Mouse (Mus musculus) neural tube, embryonic 13.5 days (tissue): ENCODE data around the gene Dlx4. TPM values are rescaled to one million over a fixed set of nuclear protein-coding genes. Genes with fewer than 3 reads are reported as not detected.
A peak's percentile ranks its signal among the peaks of the same experiment; 100 is the strongest.

ENCODE experiments used
- ATAC-seq: fragments of 200-750 bp; cut with Nextera tagmentation; 2 replicates; pipeline ENCODE4 v1.8.0; 2017; ENCODE audit warnings: low read depth, mild to moderate bottlenecking, moderate TSS enrichment, moderate library complexity
- H3K27ac ChIP-seq: fragments of 300-500 bp; sonication (generic); replicated peaks from 2 replicates; pipeline ENCODE4 v1.5.1; 2015; ENCODE audit warnings: moderate library complexity, mild to moderate bottlenecking, inconsistent platforms
- H3K27me3 ChIP-seq: fragments of 300-500 bp; sonication (generic); 2 replicates; pipeline ENCODE4 v1.6.1; 2015; ENCODE audit warnings: mild to moderate bottlenecking, inconsistent platforms
- H3K36me3 ChIP-seq: fragments of 300-500 bp; sonication (generic); 2 replicates; pipeline ENCODE4 v1.6.1; 2015; ENCODE audit warnings: mild to moderate bottlenecking, inconsistent platforms
- H3K4me1 ChIP-seq: fragments of 300-500 bp; sonication (generic); replicated peaks from 2 replicates; pipeline ENCODE4 v1.6.1; 2015; ENCODE audit warnings: inconsistent platforms
- H3K4me2 ChIP-seq: fragments of 300-500 bp; sonication (generic); 2 replicates; pipeline ENCODE4 v1.6.1; 2015; ENCODE audit warnings: inconsistent platforms, mild to moderate bottlenecking, moderate library complexity
- H3K4me3 ChIP-seq: fragments of 300-500 bp; sonication (generic); 2 replicates; pipeline ENCODE4 v1.5.1; 2015; ENCODE audit warnings: mild to moderate bottlenecking, inconsistent platforms
- H3K9ac ChIP-seq: fragments of 300-500 bp; sonication (generic); 2 replicates; pipeline ENCODE4 v1.6.1; 2015; ENCODE audit warnings: moderate library complexity, mild to moderate bottlenecking, inconsistent platforms
- H3K9me3 ChIP-seq: fragments of 300-500 bp; sonication (generic); 2 replicates; pipeline ENCODE4 v1.6.1; 2016; ENCODE audit warnings: inconsistent platforms
- WGBS: fragments of 180-500 bp; shearing (Covaris S2); methylation state at CpG from one replicate; pipeline ENCODE4 v1.1.7; 2015; 5-methylcytosine and 5-hydroxymethylcytosine counted together
- polyA plus RNA-seq: library from polyadenylated mRNA; unstranded; fragments of >200 nt; fragmentation: Nextera tagmentation; extraction: Ambion mirVana; gene quantifications from 2 replicates; pipeline ENCODE4 v1.2.1, GENCODE M21; 2015

The Dlx4 gene
- polyA plus RNA-seq, 1 experiment from 2014 or later, result not detected

DNA sequence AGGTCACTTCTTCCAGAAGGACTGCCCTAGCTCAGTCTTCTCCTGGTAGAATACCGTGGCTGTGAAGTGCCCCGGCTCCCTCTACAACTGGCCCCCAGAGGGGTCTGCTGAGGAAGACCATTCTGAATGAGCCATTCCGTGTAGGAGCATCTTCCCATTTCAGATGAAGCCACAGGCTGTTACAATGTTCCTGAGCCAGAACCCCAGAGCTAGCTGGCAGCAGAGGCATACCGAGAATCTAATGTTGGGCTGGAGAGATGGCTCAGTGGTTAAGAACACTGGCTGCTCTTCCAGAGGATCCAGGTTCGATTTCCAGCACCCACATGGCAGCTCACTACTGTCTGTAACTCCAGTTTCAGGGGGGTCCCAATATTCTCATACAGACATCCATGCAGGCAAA lies 6.2 kb downstream of the Dlx4 start:
- Histone ChIP-seq H3K4me1 (peaks cover 33% of the 10 kb centered on the region), H3K4me2 (no peak overlapping the region), H3K9ac (no peak overlapping the region), H3K27me3 (peaks cover 92% of the 10 kb centered on the region), H3K9me3 (no peaks in the 10 kb centered on the region), H3K36me3 (no peaks in the 10 kb centered on the region), H3K27ac (no peak overlapping the region), H3K4me3 (no peak overlapping the region)
- WGBS, result 48% methylated on average over 5 of the region's 5 CpGs
- ATAC-seq, result no peak

- no peak overlapping the region for H3K27ac ChIP-seq
- no peak overlapping the region for H3K9ac ChIP-seq
- H3K4me3 ChIP-seq, result no peak overlapping the region
- H3K4me2 ChIP-seq, result no peak overlapping the region
- no peak for ATAC-seq
- peaks cover 67% of the 10 kb centered on the region for H3K27me3 ChIP-seq
- no peaks in the 10 kb centered on the region for H3K36me3 ChIP-seq
- 9% methylated on average over 6 of the region's 6 CpGs for WGBS
- H3K9me3 ChIP-seq, result no peaks in the 10 kb centered on the region
- peaks cover 22% of the 10 kb centered on the region for H3K4me1 ChIP-seq
Measured at GRCm38 (mm10) chr11:95137281-95137680, 8.8 kb downstream of the Dlx4 start.

GRCm38 (mm10) chr11:95133321-95133720 lies 12.7 kb downstream of the Dlx4 start:
- Histone ChIP-seq H3K27me3 (peaks cover 53% of the 10 kb centered on the region), H3K27ac (no peak overlapping the region), H3K9me3 (no peaks in the 10 kb centered on the region), H3K4me2 (no peak overlapping the region), H3K4me3 (no peak overlapping the region), H3K36me3 (no peaks in the 10 kb centered on the region), H3K9ac (no peak overlapping the region), H3K4me1 (peaks cover 7% of the 10 kb centered on the region)
- ATAC-seq, result no peak
- WGBS, result 68% methylated on average over 6 of the region's 6 CpGs

- Histone ChIP-seq H3K36me3 (no peaks in the 10 kb centered on the region), H3K9me3 (no peaks in the 10 kb centered on the region), H3K27ac (no peak overlapping the region), H3K4me2 (no peak overlapping the region), H3K9ac (no peak overlapping the region), H3K4me3 (no peak overlapping the region), H3K27me3 (peaks cover 47% of the 10 kb centered on the region), H3K4me1 (peaks cover 10% of the 10 kb centered on the region)
- 72% methylated on average over 17 of the region's 17 CpGs for WGBS
- no peak for ATAC-seq
Measured at GRCm38 (mm10) chr11:95130668-95131252, 15.3 kb downstream of the Dlx4 start.

DNA sequence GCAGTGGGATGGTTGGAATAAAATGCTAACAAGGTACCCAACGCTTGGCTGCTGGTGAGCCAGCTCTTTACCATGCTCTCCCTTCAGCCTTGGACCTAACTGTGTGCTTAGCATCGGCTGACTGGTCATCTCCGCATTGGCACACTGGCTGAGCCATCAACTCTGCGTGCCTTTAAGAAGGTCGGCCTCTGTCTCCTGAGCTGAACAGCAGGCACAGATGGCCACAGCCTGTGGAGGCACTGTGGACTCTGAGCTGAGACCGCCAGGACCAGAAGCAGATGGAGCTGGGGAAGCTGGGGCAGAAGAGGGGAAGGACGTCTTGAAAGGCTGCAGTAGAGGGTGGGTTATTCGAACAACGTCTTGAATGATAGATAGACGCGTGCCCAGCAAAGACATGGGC lies 17.7 kb downstream of the Dlx4 start:
- H3K4me3 ChIP-seq, result no peak overlapping the region
- no peak overlapping the region for H3K4me2 ChIP-seq
- peaks cover 10% of the 10 kb centered on the region for H3K4me1 ChIP-seq
- no peaks in the 10 kb centered on the region for H3K9me3 ChIP-seq
- no peak overlapping the region for H3K27ac ChIP-seq
- no peak for ATAC-seq
- H3K36me3 ChIP-seq, result no peaks in the 10 kb centered on the region
- H3K27me3 ChIP-seq, result peaks cover 70% of the 10 kb centered on the region
- no peak overlapping the region for H3K9ac ChIP-seq
- WGBS, result 57% methylated on average over 11 of the region's 11 CpGs

- Histone ChIP-seq H3K4me3 (peak overlapping the region; percentile 15), H3K36me3 (no peaks in the 10 kb centered on the region), H3K9me3 (no peaks in the 10 kb centered on the region), H3K9ac (peak overlapping the region; percentile 31), H3K4me1 (peaks cover 14% of the 10 kb centered on the region), H3K27me3 (peaks cover 88% of the 10 kb centered on the region), H3K4me2 (peak overlapping the region; percentile 43), H3K27ac (no peak overlapping the region)
- WGBS, result 1% methylated on average over 20 of the region's 20 CpGs
- ATAC-seq, result peak; percentile 62
Measured at GRCm38 (mm10) chr11:95126272-95127245, 19.5 kb downstream of the Dlx4 start.

- no peaks in the 10 kb centered on the region for H3K9me3 ChIP-seq
- H3K27me3 ChIP-seq, result peaks cover 94% of the 10 kb centered on the region
- no peak for ATAC-seq
- peaks cover 25% of the 10 kb centered on the region for H3K4me1 ChIP-seq
- no peak overlapping the region for H3K27ac ChIP-seq
- no peaks in the 10 kb centered on the region for H3K36me3 ChIP-seq
- H3K9ac ChIP-seq, result no peak overlapping the region
- H3K4me2 ChIP-seq, result no peak overlapping the region
- WGBS, result 28% methylated on average over 7 of the region's 7 CpGs
- H3K4me3 ChIP-seq, result no peak overlapping the region
Measured at GRCm38 (mm10) chr11:95125366-95125948, 20.6 kb downstream of the Dlx4 start.

GRCm38 (mm10) chr11:95122100-95122489 lies 24.0 kb downstream of the Dlx4 start:
- no peak for ATAC-seq
- Histone ChIP-seq H3K4me2 (no peak overlapping the region), H3K4me1 (peaks cover 38% of the 10 kb centered on the region), H3K27me3 (peaks cover 98% of the 10 kb centered on the region), H3K27ac (no peak overlapping the region), H3K9me3 (no peaks in the 10 kb centered on the region), H3K9ac (no peak overlapping the region), H3K36me3 (no peaks in the 10 kb centered on the region), H3K4me3 (no peak overlapping the region; the same call in 1 of the 2 replicates)
- WGBS, result 28% methylated on average over 6 of the region's 6 CpGs

DNA sequence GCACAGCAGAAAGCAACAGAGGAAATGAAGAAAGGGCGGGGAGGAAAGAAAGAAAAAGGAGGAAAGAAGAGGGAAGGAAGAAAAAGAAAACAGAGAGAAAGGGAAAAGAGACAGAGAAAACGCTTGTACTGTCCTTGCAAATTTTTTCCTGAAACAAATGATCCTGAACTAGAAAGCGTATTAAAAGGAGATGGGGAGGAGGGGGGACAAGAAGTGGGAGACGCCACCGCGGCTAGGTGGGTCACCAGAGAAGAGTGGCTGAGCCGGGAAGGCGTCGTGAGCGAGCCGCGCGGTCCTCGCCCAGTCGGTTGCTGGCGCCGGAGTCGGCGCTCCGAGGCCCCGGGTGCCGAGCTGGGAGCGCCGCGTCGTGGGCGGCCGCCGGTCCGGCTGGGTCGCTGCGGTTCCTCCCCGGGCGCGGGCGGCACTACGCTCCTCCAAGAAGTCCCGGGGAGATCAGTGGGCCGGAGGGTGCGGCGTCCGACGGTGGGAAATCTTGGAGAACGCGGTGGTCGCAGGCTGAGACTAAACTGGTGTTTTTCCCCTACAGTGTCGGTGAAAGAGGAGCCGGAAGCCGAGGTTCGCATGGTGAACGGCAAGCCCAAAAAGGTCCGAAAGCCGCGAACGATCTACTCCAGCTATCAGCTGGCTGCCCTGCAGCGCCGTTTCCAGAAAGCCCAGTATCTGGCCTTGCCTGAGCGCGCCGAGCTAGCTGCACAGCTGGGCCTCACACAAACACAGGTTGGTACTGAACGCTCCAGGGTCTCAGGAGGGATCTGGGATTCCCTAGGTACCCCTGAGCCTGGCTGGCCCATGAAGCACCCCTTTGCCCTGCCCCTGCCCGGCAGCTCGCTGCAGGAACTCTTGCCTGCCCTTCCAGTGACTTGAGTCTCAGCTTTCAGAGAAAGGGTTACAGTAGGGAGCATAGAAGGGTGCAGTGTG lies 24.6 kb downstream of the Dlx4 start:
- H3K9me3 ChIP-seq, result no peaks in the 10 kb centered on the region
- H3K4me3 ChIP-seq, result peak overlapping the region; percentile 40
- under 1% methylated on average over 63 of the region's 63 CpGs for WGBS
- no peaks in the 10 kb centered on the region for H3K36me3 ChIP-seq
- H3K4me2 ChIP-seq, result peak overlapping the region; percentile 73
- H3K9ac ChIP-seq, result peak overlapping the region; percentile 47
- peaks cover 32% of the 10 kb centered on the region for H3K4me1 ChIP-seq
- H3K27ac ChIP-seq, result no peak overlapping the region
- ATAC-seq, result no peak
- peaks cover 93% of the 10 kb centered on the region for H3K27me3 ChIP-seq

GRCm38 (mm10) chr11:95120633-95121020 lies 25.4 kb downstream of the Dlx4 start:
- no peak for ATAC-seq
- H3K4me3 ChIP-seq, result peak overlapping the region; percentile 40
- no peaks in the 10 kb centered on the region for H3K9me3 ChIP-seq
- no peaks in the 10 kb centered on the region for H3K36me3 ChIP-seq
- H3K4me2 ChIP-seq, result peak overlapping the region; percentile 73
- peak overlapping the region; percentile 53 for H3K9ac ChIP-seq
- under 1% methylated on average over 21 of the region's 21 CpGs for WGBS
- no peak overlapping the region for H3K27ac ChIP-seq
- H3K4me1 ChIP-seq, result peaks cover 28% of the 10 kb centered on the region
- H3K27me3 ChIP-seq, result peaks cover 85% of the 10 kb centered on the region

- Histone ChIP-seq H3K4me3 (peak within 1 kb of the TSS; percentile 40), H3K27me3 (peaks cover 80% of the 10 kb centered on the region), H3K36me3 (no peaks in the 10 kb centered on the region), H3K4me2 (peak within 1 kb of the TSS; percentile 73), H3K27ac (no peak within 1 kb of the TSS), H3K9me3 (no peaks in the 10 kb centered on the region), H3K9ac (peak within 1 kb of the TSS; percentile 53), H3K4me1 (peaks cover 28% of the 10 kb centered on the region)
- peak; percentile 48; the same call in 1 of the 2 replicates for ATAC-seq
- WGBS, result under 1% methylated on average over 55 of the region's 55 CpGs
Measured at GRCm38 (mm10) chr11:95119990-95120632, 26.0 kb downstream of the Dlx4 start, which contains the start of gene Dlx3. Dlx3 (plus strand) TSS chr11:95120119.
